Mouse (Mus musculus) heart, adult 2 months (tissue): ENCODE data around the gene Vezt.

Experiments
- CTCF ChIP-seq: fragments of 200-600 bp; IDR thresholded peaks from 2 replicates; pipeline ENCODE4 v1.8.1; 2022; ENCODE audit warnings: antibody characterized with exemption, mild to moderate bottlenecking, moderate library complexity
- EP300 ChIP-seq: fragments of 200-500 bp; IDR thresholded peaks from 2 replicates; pipeline ENCODE4 v1.6.1; 2011; ENCODE audit warnings: low read depth, low read length, control low read depth; ENCODE audit not compliant: insufficient read depth
- POLR2A ChIP-seq: fragments of 200-500 bp; IDR thresholded peaks from 2 replicates; pipeline ENCODE4 v1.6.1; 2011; ENCODE audit warnings: mild to moderate bottlenecking, low read depth, low read length, control low read depth; ENCODE audit not compliant: insufficient read depth

GRCm38 (mm10) chr10:94049121-94049520 lies 13.5 kb upstream of the Vezt start:
- TF ChIP-seq POLR2A (no peak), CTCF (no peak), EP300 (no peak)
